Mouse (Mus musculus) lung, embryonic 14.5 days (tissue): ENCODE results near the gene Sort1. TPM values are rescaled to one million over a fixed set of nuclear protein-coding genes. Genes with fewer than 3 reads are reported as not detected.

Experiments used
- ATAC-seq: fragments of 200-750 bp; cut with Nextera tagmentation; 2 replicates; pipeline ENCODE4 v1.8.0; 2017; ENCODE audit warnings: mild to moderate bottlenecking, moderate TSS enrichment, moderate library complexity; ENCODE audit not compliant: insufficient read depth
- DNase-seq: peaks from one replicate; pipeline ENCODE4 v3.0.0-alpha.2; 2015
- H3K27ac ChIP-seq: fragments of 300-500 bp; sonication (generic); 2 replicates; pipeline ENCODE4 v1.5.1; 2014; ENCODE audit warnings: low read depth, mild to moderate bottlenecking, moderate library complexity
- H3K27me3 ChIP-seq: fragments of 300-500 bp; sonication (generic); 2 replicates; pipeline ENCODE4 v1.6.1; 2014; ENCODE audit warnings: low read length, control low read depth; ENCODE audit not compliant: insufficient read depth
- H3K36me3 ChIP-seq: fragments of 300-500 bp; sonication (generic); 2 replicates; pipeline ENCODE4 v1.6.1; 2014; ENCODE audit warnings: control low read depth; ENCODE audit not compliant: insufficient read depth
- H3K4me1 ChIP-seq: fragments of 300-500 bp; sonication (generic); 2 replicates; pipeline ENCODE4 v1.6.1; 2014; ENCODE audit warnings: antibody characterized with exemption, control low read depth; ENCODE audit not compliant: insufficient read depth
- H3K4me2 ChIP-seq: fragments of 300-500 bp; sonication (generic); 2 replicates; pipeline ENCODE4 v1.6.1; 2014; ENCODE audit warnings: mild to moderate bottlenecking
- H3K4me3 ChIP-seq: fragments of 300-500 bp; sonication (generic); 2 replicates; pipeline ENCODE4 v1.5.1; 2014; ENCODE audit warnings: low read depth, low read length
- H3K9ac ChIP-seq: fragments of 300-500 bp; sonication (generic); 2 replicates; pipeline ENCODE4 v1.6.1; 2014
- H3K9me3 ChIP-seq: fragments of 300-500 bp; sonication (generic); 2 replicates; pipeline ENCODE4 v1.6.1; 2016; ENCODE audit warnings: low read depth, low read length, control low read depth
- CTCF ChIP-seq: IDR thresholded peaks from 2 replicates; pipeline ENCODE4 v1.5.1; 2016; ENCODE audit warnings: antibody characterized with exemption, low read depth
- WGBS: fragments of 180-500 bp; shearing (Covaris S2); extraction: QIAGEN DNeasy Blood & Tissue Kit; methylation state at CpG from one replicate; pipeline ENCODE4 v1.1.7; 2014; 5-methylcytosine and 5-hydroxymethylcytosine counted together
- polyA plus RNA-seq: library from polyadenylated mRNA; unstranded; fragments of >200 nt; fragmentation: Nextera tagmentation; extraction: Ambion mirVana; gene quantifications from 2 replicates; pipeline ENCODE4 v1.2.1, GENCODE M21; 2014

Sort1 gene
- polyA plus RNA-seq, 1 experiment from 2014 or later = 32.7 TPM

DNA sequence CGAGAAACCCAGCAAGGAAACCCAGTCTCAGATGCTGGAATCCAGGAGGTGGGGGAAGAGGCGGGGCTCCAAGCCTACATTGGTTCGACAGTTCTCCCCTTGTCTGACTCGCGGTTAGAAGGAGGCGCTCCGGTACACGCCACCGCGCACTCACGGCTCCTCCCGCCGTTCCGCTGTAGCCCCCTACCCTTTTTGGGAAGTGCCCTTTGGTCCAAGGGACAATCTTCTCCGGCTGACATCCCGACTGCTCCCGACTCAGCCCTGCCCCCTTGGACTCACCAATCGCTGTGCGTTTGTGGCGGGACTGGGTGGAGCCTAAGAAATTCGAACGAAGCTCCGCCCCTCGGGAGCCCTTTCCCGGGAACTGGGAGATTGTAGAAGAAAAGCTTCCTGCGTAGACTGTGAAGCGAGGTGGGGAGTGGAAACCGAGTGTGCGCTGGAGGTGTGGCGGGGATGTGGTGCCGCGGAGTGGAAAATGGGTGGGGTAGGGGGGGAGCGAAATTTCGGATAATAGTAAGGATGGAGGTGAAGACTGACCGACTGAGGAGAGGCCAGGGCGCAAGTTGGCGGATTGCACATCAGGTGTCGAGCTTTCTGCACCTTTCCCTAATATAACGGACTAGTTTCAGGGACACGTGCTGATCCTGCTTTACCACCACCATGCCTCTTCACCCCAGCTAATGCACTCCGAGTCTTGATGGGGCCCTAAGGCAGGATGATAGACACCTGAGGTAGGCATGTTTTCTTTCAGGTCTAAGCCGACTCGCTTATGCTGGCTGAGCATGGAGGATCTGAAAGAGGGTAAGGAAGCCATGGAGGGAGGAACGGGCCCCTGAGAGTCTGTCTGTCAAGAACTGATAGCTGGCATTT is 99.8 kb downstream of the Sort1 start, which contains the start of gene Psrc1:
Gene Psrc1 (plus strand): TSS at position 355 of the 870 bp plus-strand sequence.
- WGBS = under 1% methylated on average over 44 of the region's 44 CpGs
- peak within 1 kb of the TSS; percentile 12; the same call in 1 of the 2 replicates for H3K27ac ChIP-seq
- peak; percentile 5; the same call in 1 of the 2 replicates for TF ChIP-seq CTCF

DNA sequence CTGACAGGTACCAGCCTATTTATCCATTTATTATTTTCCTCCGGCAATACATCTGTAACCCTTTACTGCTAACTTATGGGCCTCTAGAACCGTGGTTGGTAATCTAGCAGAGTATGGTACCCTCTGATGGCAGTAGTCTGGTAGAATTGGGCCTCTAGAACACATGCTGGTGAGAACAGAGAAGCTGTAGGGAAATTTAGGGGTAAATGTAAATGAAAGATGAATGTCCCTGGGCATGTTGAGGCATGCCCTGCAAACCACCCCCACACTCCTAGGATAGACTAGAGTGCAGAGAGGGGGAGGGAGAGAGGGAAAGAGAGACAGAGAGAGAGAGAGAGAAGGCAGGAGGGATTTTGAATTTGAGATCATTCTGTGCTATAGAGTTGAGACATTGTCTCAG is 100.5 kb downstream of the Sort1 start:
- Histone ChIP-seq H3K27me3 (no peaks in the 10 kb centered on the region), H3K4me2 (peak overlapping the region; percentile 78), H3K4me1 (peaks cover 24% of the 10 kb centered on the region), H3K4me3 (peak overlapping the region; percentile 44), H3K9me3 (no peaks in the 10 kb centered on the region), H3K9ac (peak overlapping the region; percentile 46), H3K36me3 (peaks cover 26% of the 10 kb centered on the region), H3K27ac (no peak overlapping the region)
- ATAC-seq (no peak), DNase-seq (no peak)
- TF ChIP-seq CTCF = no peak
- WGBS = 27% methylated on average over 2 of the region's 2 CpGs

More for the DNA sequence above, 99.8 kb downstream of the Sort1 start, which contains the start of gene Psrc1:
- H3K4me2 ChIP-seq = peak within 1 kb of the TSS; percentile 78
- peaks cover 26% of the 10 kb centered on the region for H3K36me3 ChIP-seq
- ATAC-seq = peak; percentile 90
- peaks cover 21% of the 10 kb centered on the region for H3K4me1 ChIP-seq
- DNase-seq = peak; percentile 98
- peak within 1 kb of the TSS; percentile 44 for H3K4me3 ChIP-seq
- no peaks in the 10 kb centered on the region for H3K9me3 ChIP-seq
- H3K27me3 ChIP-seq = no peaks in the 10 kb centered on the region
- H3K9ac ChIP-seq = peak within 1 kb of the TSS; percentile 46

DNA sequence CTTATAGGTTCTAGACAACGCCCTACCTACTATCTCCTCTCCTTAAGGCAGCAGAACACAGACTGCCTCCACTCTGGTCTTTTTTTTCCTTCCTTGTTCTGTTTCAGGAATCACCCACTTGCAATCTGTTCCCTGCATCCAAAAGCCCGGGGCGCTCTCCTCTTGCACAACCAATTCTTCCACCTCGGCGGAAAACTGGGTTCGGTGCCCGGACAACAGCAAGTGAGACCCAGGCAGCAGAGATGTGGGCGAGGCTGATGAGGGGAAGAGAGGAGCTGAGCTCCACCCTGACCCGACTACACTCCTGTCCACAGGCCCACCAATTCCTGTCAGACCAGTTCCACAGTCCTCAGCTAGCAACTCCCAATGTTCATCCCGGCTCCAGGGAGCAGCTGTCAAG is 102.3 kb downstream of the Sort1 start:
- no peak for TF ChIP-seq CTCF
- 78% methylated on average over 10 of the region's 10 CpGs for WGBS

DNA sequence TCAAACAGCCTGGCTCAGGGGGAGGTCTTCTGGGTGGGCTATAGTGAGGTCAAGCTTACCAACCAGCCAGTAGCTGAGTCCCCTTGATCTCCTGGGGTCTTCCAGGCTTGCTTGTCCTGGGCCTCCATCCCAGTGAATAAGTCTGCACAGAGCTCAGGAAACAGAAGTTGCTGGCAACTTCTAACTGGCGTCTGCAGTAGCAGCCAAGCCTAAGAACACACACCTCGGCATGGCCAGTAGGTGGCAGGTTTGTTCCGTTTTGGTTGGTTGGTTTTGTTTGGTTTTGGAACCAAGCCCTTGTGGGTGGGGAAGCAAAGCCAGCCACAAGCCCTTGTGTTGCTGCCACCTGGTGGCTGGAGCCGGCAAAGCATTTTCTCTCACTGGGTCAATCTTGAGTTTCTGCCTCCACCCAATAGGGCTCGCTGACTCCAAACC is 105.2 kb downstream of the Sort1 start:
- TF ChIP-seq CTCF = peak; percentile 98
- 2% methylated on average over 5 of the region's 5 CpGs for WGBS
- H3K9me3 ChIP-seq = no peaks in the 10 kb centered on the region
- peak overlapping the region; percentile 39 for H3K4me2 ChIP-seq
- H3K4me1 ChIP-seq = peaks cover 17% of the 10 kb centered on the region
- ATAC-seq (peak; percentile 71), DNase-seq (peak; percentile 100)
- no peaks in the 10 kb centered on the region for H3K27me3 ChIP-seq
- no peak overlapping the region for H3K4me3 ChIP-seq
- H3K36me3 ChIP-seq = peaks cover 33% of the 10 kb centered on the region
- peak overlapping the region; percentile 77 for H3K27ac ChIP-seq
- H3K9ac ChIP-seq = peak overlapping the region; percentile 4; the same call in 1 of the 2 replicates

More for the DNA sequence above, 102.3 kb downstream of the Sort1 start:
- no peaks in the 10 kb centered on the region for H3K27me3 ChIP-seq
- peaks cover 24% of the 10 kb centered on the region for H3K4me1 ChIP-seq
- no peak overlapping the region; the same call in 1 of the 2 replicates for H3K9ac ChIP-seq
- H3K36me3 ChIP-seq = peaks cover 26% of the 10 kb centered on the region
- H3K4me2 ChIP-seq = no peak overlapping the region
- no peak overlapping the region for H3K27ac ChIP-seq
- H3K4me3 ChIP-seq = no peak overlapping the region
- ATAC-seq (no peak), DNase-seq (no peak)
- H3K9me3 ChIP-seq = no peaks in the 10 kb centered on the region

DNA sequence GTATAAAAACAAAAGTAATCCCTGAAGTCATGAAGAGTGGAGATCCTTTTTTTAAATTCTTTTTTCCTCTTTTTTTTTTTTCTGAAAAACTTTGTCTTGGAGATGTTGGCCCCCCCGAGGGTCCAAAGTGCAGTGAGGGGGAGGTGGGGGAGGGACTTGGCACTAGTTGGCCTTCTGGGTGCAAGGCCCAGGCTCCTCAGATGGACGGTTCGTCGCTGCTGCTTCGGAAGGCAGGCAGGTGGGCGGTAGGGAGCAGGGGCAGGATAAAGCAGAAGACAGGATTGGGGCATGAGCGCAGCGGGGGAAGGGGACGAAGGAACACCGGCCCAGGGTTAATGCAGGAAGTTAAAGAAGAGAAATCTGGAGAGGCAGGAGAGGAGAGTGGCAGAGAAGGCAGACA is 108.4 kb downstream of the Sort1 start:
- H3K9me3 ChIP-seq = no peaks in the 10 kb centered on the region
- no peak for ATAC-seq
- H3K4me3 ChIP-seq = no peak overlapping the region
- peak; percentile 57 for DNase-seq
- no peaks in the 10 kb centered on the region for H3K27me3 ChIP-seq
- peaks cover 13% of the 10 kb centered on the region; the same call in 1 of the 2 replicates for H3K36me3 ChIP-seq
- H3K27ac ChIP-seq = peak overlapping the region; percentile 60; the same call in 1 of the 2 replicates
- H3K4me2 ChIP-seq = peak overlapping the region; percentile 41; the same call in 1 of the 2 replicates
- 7% methylated on average over 10 of the region's 10 CpGs for WGBS
- peaks cover 7% of the 10 kb centered on the region; the same call in 1 of the 2 replicates for H3K4me1 ChIP-seq
- no peak overlapping the region; the same call in 1 of the 2 replicates for H3K9ac ChIP-seq
- TF ChIP-seq CTCF = no peak

DNA sequence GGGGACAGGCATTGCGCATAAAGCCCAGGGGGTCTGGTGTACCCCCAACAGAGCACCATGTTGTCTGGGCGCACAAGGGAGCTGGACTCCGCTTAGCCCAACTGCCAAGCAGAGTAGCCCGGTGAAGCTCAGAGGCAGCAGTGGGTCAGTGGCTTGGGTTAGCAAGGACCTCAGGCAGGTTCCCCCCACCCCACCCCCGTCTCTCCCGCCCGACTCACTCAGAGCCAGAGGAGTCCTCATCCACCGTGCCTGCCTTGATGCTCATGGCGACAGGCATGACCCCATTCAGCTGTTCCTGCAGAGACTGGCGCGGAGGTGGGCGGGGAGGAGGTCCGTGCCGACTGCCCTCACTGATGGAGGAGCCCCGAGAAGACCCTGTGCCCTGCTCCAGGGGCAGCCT is 108.9 kb downstream of the Sort1 start:
- TF ChIP-seq CTCF = no peak
- no peaks in the 10 kb centered on the region for H3K27me3 ChIP-seq
- H3K4me3 ChIP-seq = no peak overlapping the region
- no peak for DNase-seq
- ATAC-seq = 0 out of 2 replicates have a peak, but pooled peaks have one; percentile 13
- H3K9me3 ChIP-seq = no peaks in the 10 kb centered on the region
- peak overlapping the region; percentile 41; the same call in 1 of the 2 replicates for H3K4me2 ChIP-seq
- H3K27ac ChIP-seq = peak overlapping the region; percentile 60; the same call in 1 of the 2 replicates
- 47% methylated on average over 14 of the region's 15 CpGs for WGBS
- H3K4me1 ChIP-seq = peaks cover 7% of the 10 kb centered on the region; the same call in 1 of the 2 replicates
- H3K36me3 ChIP-seq = peaks cover 8% of the 10 kb centered on the region; the same call in 1 of the 2 replicates
- H3K9ac ChIP-seq = no peak overlapping the region; the same call in 1 of the 2 replicates

GRCm38 (mm10) chr3:108398281-108398680 is 114.4 kb downstream of the Sort1 start:
- DNase-seq (no peak), ATAC-seq (no peak)
- Histone ChIP-seq H3K36me3 (0 out of 2 replicates have a peak, but pooled peaks cover 11% of the 10 kb centered on the region), H3K4me3 (no peak overlapping the region), H3K4me1 (no peaks in the 10 kb centered on the region), H3K27me3 (no peaks in the 10 kb centered on the region), H3K9me3 (no peaks in the 10 kb centered on the region), H3K4me2 (no peak overlapping the region), H3K9ac (no peak overlapping the region), H3K27ac (no peak overlapping the region)
- no peak for TF ChIP-seq CTCF
- 78% methylated on average over 9 of the region's 9 CpGs for WGBS
